Mouse (Mus musculus) testis, adult 2 months (tissue): ENCODE data around the gene Bri3bp. TPM values are rescaled to one million over a fixed set of nuclear protein-coding genes. Genes with fewer than 3 reads are reported as not detected.

ENCODE experiments used
- H3K27ac ChIP-seq: fragments of 200-500 bp; 2 replicates; pipeline ENCODE4 v1.5.1; 2012; ENCODE audit warnings: low read depth, low read length; ENCODE audit not compliant: control insufficient read depth, insufficient read depth
- H3K27me3 ChIP-seq: fragments of 200-500 bp; 2 replicates; pipeline ENCODE4 v1.6.1; 2012; ENCODE audit warnings: mild to moderate bottlenecking, low read length, moderate library complexity; ENCODE audit not compliant: control insufficient read depth, insufficient read depth
- H3K36me3 ChIP-seq: fragments of 200-500 bp; 2 replicates; pipeline ENCODE4 v1.6.1; 2012; ENCODE audit warnings: mild to moderate bottlenecking, low read length; ENCODE audit not compliant: control insufficient read depth, insufficient read depth
- H3K4me1 ChIP-seq: fragments of 200-500 bp; 2 replicates; pipeline ENCODE4 v1.6.1; 2012; ENCODE audit warnings: low read length; ENCODE audit not compliant: control insufficient read depth, insufficient read depth
- H3K4me3 ChIP-seq: fragments of 200-500 bp; 2 replicates; pipeline ENCODE4 v1.5.1; 2012; ENCODE audit warnings: low read depth, mild to moderate bottlenecking, low read length, moderate library complexity, mixed read lengths; ENCODE audit not compliant: control insufficient read depth
- CTCF ChIP-seq: fragments of 200-500 bp; IDR thresholded peaks from 2 replicates; pipeline ENCODE4 v1.5.1; 2012; ENCODE audit warnings: low read depth, mild to moderate bottlenecking, inconsistent platforms, low read length, moderate library complexity; ENCODE audit not compliant: control insufficient read depth, insufficient read depth, insufficient replicate concordance
- POLR2A ChIP-seq: fragments of 200-500 bp; IDR thresholded peaks from 2 replicates; pipeline ENCODE4 v1.6.1; 2012; ENCODE audit warnings: low read depth, mild to moderate bottlenecking, inconsistent platforms, low read length, moderate library complexity; ENCODE audit not compliant: control insufficient read depth
- polyA plus RNA-seq: library from polyadenylated mRNA; depleted of rRNA; stranded (reverse); fragments of >200 nt; gene quantifications from 2 replicates; pipeline ENCODE4 v1.2.3, GENCODE M21; 2012

Bri3bp gene
- polyA plus RNA-seq, 1 experiment: 41.4 TPM

GRCm38 (mm10) chr5:125395008-125395407, 46.4 kb upstream of the Bri3bp start:
- Histone ChIP-seq H3K27ac (no peak overlapping the region), H3K36me3 (no peaks in the 10 kb centered on the region), H3K27me3 (no peaks in the 10 kb centered on the region), H3K4me3 (peak overlapping the region; percentile 72), H3K4me1 (peaks cover 18% of the 10 kb centered on the region)
- TF ChIP-seq POLR2A (no peak), CTCF (no peak)

GRCm38 (mm10) chr5:125400903-125401302, 40.5 kb upstream of the Bri3bp start:
- Histone ChIP-seq H3K4me3 (no peak overlapping the region), H3K27me3 (peaks cover 2% of the 10 kb centered on the region; the same call in 1 of the 2 replicates), H3K36me3 (no peaks in the 10 kb centered on the region), H3K4me1 (peaks cover 20% of the 10 kb centered on the region), H3K27ac (no peak overlapping the region)
- TF ChIP-seq CTCF (no peak), POLR2A (no peak)

GRCm38 (mm10) chr5:125402476-125402875, 38.9 kb upstream of the Bri3bp start:
- TF ChIP-seq CTCF (no peak), POLR2A (no peak)
- Histone ChIP-seq H3K27ac (no peak overlapping the region), H3K4me1 (peaks cover 33% of the 10 kb centered on the region), H3K4me3 (peak overlapping the region; percentile 58), H3K36me3 (no peaks in the 10 kb centered on the region), H3K27me3 (peaks cover 2% of the 10 kb centered on the region; the same call in 1 of the 2 replicates)

GRCm38 (mm10) chr5:125402991-125403390, 38.4 kb upstream of the Bri3bp start:
- Histone ChIP-seq H3K4me1 (peaks cover 33% of the 10 kb centered on the region), H3K27ac (no peak overlapping the region), H3K27me3 (peaks cover 2% of the 10 kb centered on the region; the same call in 1 of the 2 replicates), H3K36me3 (no peaks in the 10 kb centered on the region), H3K4me3 (peak overlapping the region; percentile 58)
- TF ChIP-seq POLR2A (no peak), CTCF (no peak)

- TF ChIP-seq POLR2A (no peak), CTCF (no peak)
- H3K4me3 ChIP-seq: peak overlapping the region; percentile 58
- peak overlapping the region; percentile 10; the same call in 1 of the 2 replicates for H3K27ac ChIP-seq
- H3K4me1 ChIP-seq: peaks cover 33% of the 10 kb centered on the region
- H3K36me3 ChIP-seq: no peaks in the 10 kb centered on the region
- peaks cover 2% of the 10 kb centered on the region; the same call in 1 of the 2 replicates for H3K27me3 ChIP-seq
Measured at GRCm38 (mm10) chr5:125403481-125404465, 37.6 kb upstream of the Bri3bp start.

- peaks cover 2% of the 10 kb centered on the region; the same call in 1 of the 2 replicates for H3K27me3 ChIP-seq
- peak overlapping the region; percentile 63 for H3K4me3 ChIP-seq
- H3K4me1 ChIP-seq: peaks cover 33% of the 10 kb centered on the region
- no peaks in the 10 kb centered on the region for H3K36me3 ChIP-seq
- TF ChIP-seq CTCF (no peak), POLR2A (no peak)
- H3K27ac ChIP-seq: peak overlapping the region; percentile 9; the same call in 1 of the 2 replicates
Measured at GRCm38 (mm10) chr5:125404536-125404902, 36.8 kb upstream of the Bri3bp start.

GRCm38 (mm10) chr5:125404903-125405545, 36.3 kb upstream of the Bri3bp start:
- Histone ChIP-seq H3K27ac (peak overlapping the region; percentile 9; the same call in 1 of the 2 replicates), H3K36me3 (no peaks in the 10 kb centered on the region), H3K4me1 (peaks cover 37% of the 10 kb centered on the region), H3K4me3 (peak overlapping the region; percentile 63), H3K27me3 (peaks cover 2% of the 10 kb centered on the region; the same call in 1 of the 2 replicates)
- no peak for TF ChIP-seq POLR2A
- TF ChIP-seq CTCF: no peak
